Mouse (Mus musculus): Measurements from ENCODE around the gene Gm20538.

Gene Gm20538

DNA sequence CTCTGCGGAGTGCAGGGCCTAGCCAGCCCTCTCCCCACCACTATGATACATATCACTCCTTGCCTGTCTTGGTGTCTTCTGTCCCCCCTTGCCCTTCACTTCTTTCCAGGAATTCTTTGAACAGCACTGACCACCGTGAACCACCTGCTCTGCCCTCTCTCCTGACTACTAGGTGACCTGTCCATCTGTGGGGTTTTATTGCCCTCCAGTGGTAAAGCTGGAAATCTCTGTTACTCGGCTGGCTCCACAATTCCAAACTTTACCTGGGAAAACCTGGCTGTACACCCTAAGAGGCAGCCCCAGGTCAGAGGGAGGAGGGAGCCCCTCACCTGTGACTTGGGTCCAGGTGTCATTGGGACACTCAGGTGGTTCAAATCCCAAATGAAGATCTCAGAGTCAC is 17.3 kb downstream of the Gm20538 start:
- in situ Hi-C loops (cut with MboI), result no loop called here

- in situ Hi-C loops (cut with MboI), result no loop called here
These were observed 22.6 kb downstream of the Gm20538 start for GRCm38 (mm10) chr19:44530018-44530417.

- in situ Hi-C loops (cut with MboI), result no loop called here
These were observed 27.0 kb downstream of the Gm20538 start for GRCm38 (mm10) chr19:44525551-44526205.

- in situ Hi-C loops (cut with MboI), result no loop called here
These were observed 33.5 kb downstream of the Gm20538 start for GRCm38 (mm10) chr19:44519152-44519551.

- in situ Hi-C loops (cut with MboI), result no loop called here
These were observed 34.4 kb downstream of the Gm20538 start for GRCm38 (mm10) chr19:44517996-44518768.

DNA sequence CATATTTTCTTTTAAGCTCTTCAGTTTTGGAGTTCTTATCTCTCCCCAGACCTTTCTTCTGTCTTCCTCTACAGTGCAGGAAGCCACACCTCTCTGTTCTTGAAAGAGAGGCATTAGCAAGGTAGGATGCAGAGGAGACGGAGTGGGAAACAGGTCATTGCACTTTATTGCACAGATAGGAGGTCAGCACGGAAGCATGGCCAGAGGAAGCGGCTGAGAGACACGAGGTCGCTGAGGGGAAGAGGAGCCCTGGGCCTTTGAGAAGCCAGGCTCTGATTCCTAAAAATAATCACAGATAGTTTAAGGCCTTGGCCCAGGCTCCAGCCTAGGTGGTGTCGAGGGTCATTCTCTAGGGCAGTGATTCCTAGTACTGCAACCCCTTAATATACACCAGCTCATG is 36.9 kb downstream of the Gm20538 start:
- in situ Hi-C loops (cut with MboI), result no loop called here

- in situ Hi-C loops (cut with MboI), result no loop called here
These were observed 37.8 kb downstream of the Gm20538 start for GRCm38 (mm10) chr19:44514521-44515451.

DNA sequence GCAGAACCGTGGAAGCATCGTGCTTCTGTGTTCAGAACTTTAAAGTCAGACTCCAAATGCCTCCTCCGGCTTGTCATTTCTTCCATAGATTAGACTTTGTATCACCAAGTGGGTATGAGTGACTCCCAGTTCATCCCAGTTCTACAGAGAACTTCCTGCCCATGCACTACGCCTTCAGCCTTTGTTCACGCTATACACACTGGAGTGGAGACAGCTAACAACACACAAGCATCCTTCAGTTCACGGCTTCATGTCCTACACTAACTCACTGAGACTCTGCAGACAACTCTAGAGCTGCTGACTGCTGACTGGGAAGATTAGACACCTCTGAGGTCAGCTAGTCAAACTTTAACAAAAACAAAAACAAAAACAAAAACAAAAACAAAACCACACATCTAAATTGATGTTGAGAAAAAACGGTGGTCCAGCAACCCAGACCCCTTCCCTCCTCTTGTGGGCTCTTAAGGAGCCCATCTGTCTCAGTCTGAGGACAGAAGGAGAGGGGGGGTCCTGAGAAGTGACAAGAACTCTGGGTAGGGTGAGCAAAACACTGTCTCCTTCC is 38.6 kb downstream of the Gm20538 start:
- in situ Hi-C loops (cut with MboI), result no loop called here

GRCm38 (mm10) chr19:44513054-44513833 is 39.4 kb downstream of the Gm20538 start:
- in situ Hi-C loops (cut with MboI), result no loop called here

DNA sequence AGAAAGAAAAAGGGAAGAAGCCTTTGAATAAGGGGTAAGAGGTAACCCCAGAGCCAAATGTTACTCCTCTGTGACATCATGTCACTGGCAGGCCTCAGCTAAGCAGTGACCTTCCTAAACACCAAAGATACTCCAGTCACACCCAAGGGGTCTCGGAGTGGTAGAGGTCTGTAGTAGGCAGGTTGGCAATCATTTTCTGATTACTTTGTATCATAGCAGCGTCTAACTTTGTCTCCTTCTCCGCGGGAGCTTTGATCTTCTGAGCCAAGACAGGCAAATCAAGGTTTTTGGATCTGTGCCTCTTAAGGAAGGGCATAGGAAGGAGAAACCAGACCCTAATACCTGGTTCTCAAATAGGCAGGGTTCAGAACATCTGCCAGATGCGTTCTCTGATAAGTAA is 40.0 kb downstream of the Gm20538 start:
- in situ Hi-C loops (cut with MboI), result no loop called here

- in situ Hi-C loops (cut with MboI), result no loop called here
These were observed 41.0 kb downstream of the Gm20538 start for GRCm38 (mm10) chr19:44511451-44512231.

DNA sequence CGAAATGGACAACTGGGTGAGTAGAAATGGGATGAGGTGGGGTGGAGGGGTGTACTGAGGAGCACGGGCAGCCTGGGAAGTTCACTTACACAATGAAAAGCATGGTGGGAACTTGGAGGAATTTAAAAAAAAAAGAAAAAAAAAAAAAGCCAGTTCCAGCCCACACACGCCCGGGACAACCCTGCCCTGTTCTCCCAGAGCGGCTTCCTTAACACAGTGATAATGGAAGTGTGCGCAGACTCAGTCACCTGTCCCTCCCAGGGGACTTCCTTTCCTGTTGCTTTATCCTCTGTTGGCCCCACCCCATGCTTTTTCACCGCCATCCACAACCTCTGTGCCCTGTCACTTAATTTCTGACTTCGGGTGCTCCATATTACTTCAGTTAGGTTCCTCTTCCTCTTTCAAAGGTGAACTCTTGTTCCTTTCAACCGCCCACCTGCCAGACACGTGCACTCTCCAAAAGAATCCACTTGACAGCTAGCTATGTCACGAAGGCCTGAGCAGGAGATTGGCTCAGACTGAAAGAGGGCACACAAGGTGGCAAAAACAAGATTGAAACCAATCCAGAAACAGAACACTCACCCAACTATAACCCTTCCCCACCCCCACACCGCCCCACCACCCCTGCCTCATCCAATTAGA is 42.0 kb downstream of the Gm20538 start:
- in situ Hi-C loops (cut with MboI), result no loop called here

- in situ Hi-C loops (cut with MboI), result no loop called here
These were observed 49.9 kb downstream of the Gm20538 start for GRCm38 (mm10) chr19:44502741-44503140.

DNA sequence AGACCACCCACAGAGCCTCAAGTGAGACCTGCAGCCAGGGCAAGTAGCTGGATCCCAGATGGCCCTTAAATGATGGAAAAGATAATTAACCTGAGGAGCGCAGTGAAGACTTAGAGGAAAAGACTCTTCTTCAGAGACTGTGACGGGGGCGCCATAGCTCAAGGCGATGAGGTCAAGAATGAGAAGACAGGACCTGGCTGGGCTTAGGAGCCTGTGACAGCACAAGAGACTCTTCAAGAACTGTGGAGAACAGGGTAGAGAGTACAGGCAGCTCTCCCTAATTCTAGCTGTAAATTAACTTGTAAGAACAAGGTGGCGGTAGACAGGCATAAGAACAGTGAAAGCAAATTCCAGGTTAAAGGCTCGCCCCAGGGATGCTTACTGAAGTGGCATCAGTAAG is 50.7 kb downstream of the Gm20538 start:
- in situ Hi-C loops (cut with MboI), result no loop called here

- in situ Hi-C loops (cut with MboI), result no loop called here
These were observed 52.4 kb downstream of the Gm20538 start for GRCm38 (mm10) chr19:44500240-44500639.

DNA sequence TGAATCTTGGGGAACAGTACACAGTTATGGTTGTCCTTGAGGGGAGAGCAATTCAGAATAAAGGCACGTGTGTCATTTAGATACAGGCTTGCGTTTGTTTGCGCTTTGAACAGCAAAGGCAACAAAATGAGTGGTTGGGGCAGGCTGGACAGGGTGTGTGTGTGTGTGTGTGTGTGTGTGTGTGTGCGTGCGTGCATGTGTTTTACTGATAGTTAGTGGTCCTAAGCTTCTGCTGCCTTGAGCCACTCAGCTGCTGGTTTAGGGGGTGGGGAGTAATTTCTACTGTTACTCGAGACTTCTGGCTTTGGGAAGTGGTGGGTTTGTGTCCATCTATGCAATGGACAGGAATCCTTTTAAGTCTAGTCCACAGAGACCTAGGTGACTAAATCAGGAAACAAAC is 53.7 kb downstream of the Gm20538 start:
- in situ Hi-C loops (cut with MboI), result no loop called here

DNA sequence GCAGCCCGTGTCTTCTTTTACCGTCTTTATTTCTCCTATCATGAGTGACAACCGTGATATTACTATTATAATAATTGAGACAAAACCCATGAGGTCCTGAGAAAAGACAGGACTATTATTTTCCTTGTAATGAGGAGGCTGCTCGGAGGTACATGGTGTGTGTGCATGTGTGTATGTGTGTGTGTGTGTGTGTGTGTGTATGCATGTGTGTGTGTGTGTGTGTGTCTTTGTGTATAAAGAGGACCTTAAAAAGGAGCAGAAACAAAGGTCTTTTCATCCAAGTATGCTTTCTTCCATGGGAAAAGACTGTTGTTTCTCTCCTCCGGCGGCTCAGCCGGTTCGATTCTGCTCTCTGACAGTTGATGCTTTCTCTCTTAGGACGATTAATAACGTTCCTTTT is 55.7 kb downstream of the Gm20538 start:
- in situ Hi-C loops (cut with MboI), result no loop called here

- in situ Hi-C loops (cut with MboI), result no loop called here
These were observed 56.1 kb downstream of the Gm20538 start for GRCm38 (mm10) chr19:44496511-44496910.
